Mouse (Mus musculus): ENCODE measurements around the gene Trip10.

The Trip10 gene

DNA sequence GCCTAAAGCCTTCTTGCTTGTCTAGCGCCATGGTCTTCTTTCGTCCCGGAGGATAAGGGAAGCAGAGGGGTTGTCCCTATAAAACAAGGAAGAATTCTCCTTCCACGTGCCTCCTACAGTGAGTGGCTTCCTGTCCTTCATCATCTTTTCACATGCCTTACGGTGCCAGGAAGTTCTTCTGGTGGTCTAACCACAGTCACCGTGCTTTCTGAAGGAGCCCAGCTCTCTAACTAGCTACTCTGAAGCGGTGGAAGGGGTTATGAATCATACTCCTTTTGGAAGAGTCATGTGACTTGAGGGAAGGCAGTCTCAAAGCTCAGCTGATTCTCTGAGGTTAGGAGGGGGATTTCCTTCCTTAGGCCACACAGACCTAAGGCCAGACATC is 41.4 kb downstream of the Trip10 start:
- DNase-seq (ENCODE audit: low spot score in 2 of 2), result no peak

DNA sequence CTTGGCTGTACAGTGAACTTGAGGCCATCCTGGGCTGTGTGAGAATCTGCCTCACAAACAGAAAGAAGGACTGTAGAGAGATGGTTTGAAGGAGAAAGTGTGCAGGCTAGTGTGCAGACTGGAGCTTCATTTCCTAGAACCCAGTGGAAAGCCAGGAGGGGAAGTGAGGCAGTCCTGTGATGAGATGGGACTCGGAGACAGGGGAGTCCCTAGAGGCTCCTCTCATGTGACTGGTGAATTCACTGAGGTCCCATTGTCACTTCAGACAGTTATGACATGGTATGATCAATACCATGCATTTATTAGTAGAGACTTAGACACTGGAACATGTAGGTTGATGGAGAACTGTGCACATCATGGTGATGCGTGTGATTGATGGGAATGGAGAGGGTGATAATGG is 43.0 kb downstream of the Trip10 start:
- DNase-seq (ENCODE audit: low spot score in 2 of 2), result no peak

DNA sequence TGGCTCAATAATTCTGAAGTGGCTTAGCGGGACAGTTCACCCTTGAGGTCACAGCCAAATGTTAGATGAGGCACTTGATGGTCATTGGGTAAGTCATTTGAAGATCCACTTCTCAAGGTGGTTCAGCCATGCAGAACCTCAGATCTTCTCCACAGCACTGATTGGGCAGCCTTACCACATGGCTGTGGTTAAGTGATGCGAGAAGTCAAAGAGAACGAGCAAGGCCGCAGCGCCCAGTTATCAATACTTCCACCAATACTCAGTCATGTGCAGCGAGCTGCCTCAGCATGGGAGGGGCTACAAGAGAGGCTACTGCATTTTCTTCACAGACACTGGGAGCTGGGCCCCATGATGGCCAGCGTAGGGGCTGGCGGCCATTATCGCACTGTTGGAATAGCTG is 43.7 kb downstream of the Trip10 start:
- DNase-seq (ENCODE audit: low spot score in 2 of 2), result no peak

DNA sequence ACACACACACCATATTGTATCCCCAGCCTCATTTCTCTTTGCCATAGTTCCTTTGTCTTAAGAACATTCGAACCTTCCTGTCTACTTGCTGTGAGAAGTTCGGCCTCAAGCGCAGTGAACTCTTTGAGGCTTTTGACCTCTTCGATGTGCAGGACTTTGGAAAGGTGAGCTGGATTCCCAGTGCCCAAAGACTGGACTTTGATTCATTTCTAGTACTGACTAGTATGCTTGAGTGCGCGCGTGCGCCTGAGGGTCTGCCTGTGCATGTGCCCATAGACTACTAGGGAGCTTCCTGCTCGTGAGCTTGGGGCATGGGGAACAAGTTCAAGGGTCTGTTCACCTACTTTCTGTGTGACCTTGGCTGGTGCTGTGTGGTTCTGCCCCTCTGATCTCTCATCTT is 46.7 kb downstream of the Trip10 start:
- DNase-seq (ENCODE audit: low spot score in 2 of 2), result no peak

DNA sequence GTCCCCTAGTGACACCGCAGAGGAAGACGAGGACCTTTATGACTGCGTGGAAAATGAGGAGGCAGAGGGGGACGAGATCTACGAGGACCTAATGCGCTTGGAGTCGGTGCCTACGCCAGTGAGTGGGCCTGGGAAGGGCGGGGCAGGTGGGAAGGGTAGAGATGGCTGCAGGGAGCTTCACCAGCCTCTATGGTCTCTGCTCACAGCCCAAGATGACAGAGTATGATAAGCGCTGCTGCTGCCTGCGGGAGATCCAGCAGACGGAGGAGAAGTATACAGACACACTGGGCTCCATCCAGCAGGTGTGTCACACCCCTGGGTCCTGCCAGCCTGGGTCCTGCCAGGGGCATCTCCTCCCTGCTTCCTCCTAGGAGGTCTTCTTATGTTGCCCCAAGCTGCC is 47.8 kb downstream of the Trip10 start:
- DNase-seq (ENCODE audit: low spot score in 2 of 2), result no peak

DNA sequence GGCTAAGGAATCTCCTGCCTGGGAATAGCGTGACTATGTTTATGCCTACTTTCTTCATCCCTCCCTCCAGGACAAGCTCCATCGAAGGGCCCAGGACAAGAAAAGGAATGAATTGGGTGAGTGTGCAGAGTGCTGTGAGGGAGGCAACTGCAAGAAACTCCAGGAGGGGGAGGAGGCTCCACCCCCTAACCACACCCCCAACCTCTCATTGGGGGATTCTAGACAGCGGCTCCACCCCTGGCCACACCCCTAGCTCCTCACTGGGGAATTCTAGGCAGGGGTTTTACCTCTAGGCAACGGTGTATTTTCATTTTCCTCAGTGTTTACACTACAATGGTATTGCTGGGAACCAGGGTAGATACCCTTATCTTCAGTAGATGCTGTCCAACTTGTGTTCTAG is 56.3 kb downstream of the Trip10 start:
- DNase-seq (ENCODE audit: low spot score in 2 of 2), result no peak

DNA sequence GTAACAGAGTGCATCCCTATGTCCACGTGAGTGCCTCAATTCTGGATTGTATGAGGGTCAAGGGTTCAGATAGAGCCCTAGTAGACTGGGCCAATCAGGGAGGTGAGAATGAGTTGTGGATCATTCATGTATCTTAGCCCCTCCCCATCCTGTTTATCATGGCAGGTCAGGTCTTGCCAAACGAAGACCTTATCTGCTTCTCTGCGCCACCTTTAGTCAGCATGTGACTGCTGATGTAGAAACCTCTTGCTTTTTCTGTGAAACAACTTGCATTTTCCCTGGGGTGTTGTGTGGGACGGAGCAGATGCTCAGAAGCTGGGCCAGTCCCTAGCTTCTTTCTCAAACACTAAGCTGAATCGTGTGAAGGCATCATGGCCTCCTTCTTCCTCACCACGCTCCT is 57.8 kb downstream of the Trip10 start:
- DNase-seq (ENCODE audit: low spot score in 2 of 2), result no peak

DNA sequence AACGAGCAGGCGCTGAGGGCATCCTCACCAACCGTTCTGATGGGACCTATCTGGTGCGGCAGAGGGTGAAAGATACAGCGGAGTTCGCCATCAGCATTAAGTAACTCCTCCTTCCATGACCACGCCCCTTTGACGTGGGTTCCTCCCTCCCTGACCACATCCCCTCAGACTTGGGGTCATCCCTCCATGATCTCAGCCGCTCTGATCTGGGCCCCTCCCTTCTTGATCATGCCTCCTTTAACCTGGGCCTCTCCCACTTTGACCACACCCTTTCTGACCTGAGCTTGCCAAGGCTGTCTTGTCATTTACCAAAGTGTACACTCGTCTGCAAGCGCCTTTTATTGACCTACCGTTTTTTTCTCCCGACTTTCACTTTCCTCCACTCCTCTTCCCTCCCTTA is 62.5 kb downstream of the Trip10 start:
- DNase-seq (ENCODE audit: low spot score in 2 of 2), result no peak
